Mouse (Mus musculus) left cerebral cortex, postnatal 25 days (tissue): ENCODE data around the gene P2ry13. TPM values are rescaled to one million over a fixed set of nuclear protein-coding genes. Genes with fewer than 3 reads are reported as not detected.

Experiments used
- total RNA-seq, 2 experiments: library from RNA; stranded (reverse); gene quantifications; 2 replicates each; pipeline ENCODE4 v1.2.3; 2021

Gene P2ry13
- total RNA-seq, 2 experiments from 2014 or later: 10.6 to 11.1 TPM

Other genes starting within 250 kb of the P2ry13 start
- gene Med12l, start 205.1 kb downstream of the P2ry13 start, total RNA-seq: 10 to 100 TPM; 37.4 to 44.7 TPM
- not detected for gene Gpr171, start 109.1 kb downstream of the P2ry13 start, total RNA-seq
- 1 to 10 TPM; 2.3 to 2.4 TPM for gene P2ry14, start 57.3 kb downstream of the P2ry13 start, total RNA-seq
- not detected for gene Gpr87, start 15.8 kb downstream of the P2ry13 start, total RNA-seq
- 10 to 100 TPM; 50.0 to 51.8 TPM for gene P2ry12, start 52.0 kb upstream of the P2ry13 start, total RNA-seq
- gene Igsf10, start 133.5 kb upstream of the P2ry13 start, total RNA-seq: 1 to 10 TPM; 1.9 to 2.5 TPM